11 mouse cellular contexts compared by ENCODE assay signal in the genomic region with DNA sequence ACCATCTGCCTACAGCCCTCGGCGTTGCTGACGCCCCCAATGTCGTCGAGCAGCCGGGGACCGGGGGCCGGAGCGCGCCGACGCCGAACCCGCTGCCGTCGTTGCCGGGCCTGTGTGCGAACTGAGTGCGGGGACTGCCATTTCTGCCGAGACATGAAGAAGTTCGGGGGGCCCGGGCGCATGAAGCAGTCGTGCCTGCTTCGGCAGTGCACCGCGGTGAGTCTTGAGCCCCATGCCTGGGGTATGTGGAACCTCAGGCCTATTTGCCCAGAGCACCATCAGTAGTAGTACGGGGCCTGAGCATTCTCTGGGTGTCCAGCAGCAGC. TPM values are rescaled to one million over a fixed set of nuclear protein-coding genes. Genes with fewer than 3 reads are reported as not detected.
DNase-seq lines count a peak whose midpoint lies in the region; ATAC-seq and TF ChIP-seq lines count a peak whose summit lies in the region.
"Had no signal": no experiment of that assay in that cellular context is flagged by ENCODE, and none has a peak within 500 bp of the region (broad histone marks: within the 10 kb centered on the region; RNA-seq: fewer than 3 reads in every experiment).

No protein-coding gene starts in this region.

- H3K9me3 ChIP-seq in E14TG2a.4 (ENCODE audit: low read length), result no peaks in the 10 kb centered on the region
- H3K9me3 ChIP-seq in embryonic facial prominence, embryonic 14.5 days (ENCODE audit: control insufficient read depth, low read length), result no peaks in the 10 kb centered on the region
- H3K9me3 ChIP-seq in limb, embryonic 14.5 days (ENCODE audit: control insufficient read depth, low read length), result no peaks in the 10 kb centered on the region
- H3K9me3 ChIP-seq: liver, embryonic 15.5 days had no signal

- 93% methylated on average over 27 of the region's 28 CpGs for WGBS in embryonic facial prominence, embryonic 14.5 days
- whole genome bisulfite sequencing in limb, embryonic 14.5 days, result 97% methylated on average over 28 of the region's 28 CpGs

- no peak overlapping the region for H3K27ac ChIP-seq in embryonic facial prominence, embryonic 14.5 days (replicated peaks; ENCODE audit: low read depth, low read length)
- no peak overlapping the region for H3K27ac ChIP-seq in limb, embryonic 14.5 days (replicated peaks; ENCODE audit: low read depth, low read length)
- H3K27ac ChIP-seq: liver, embryonic 15.5 days had no signal

- intact Hi-C loops in heart, postnatal 25 days (cut with DNase I), result loop anchor here (5.0 kb wide), 1 partner anchor 36 kb away; a partner anchor contains a TSS

- H3K4me3 ChIP-seq in E14TG2a.4 (replicated peaks; ENCODE audit: low read length), result peak overlapping the region; percentile 92
- peak overlapping the region; percentile 93 for H3K4me3 ChIP-seq in embryonic facial prominence, embryonic 14.5 days (ENCODE audit: low read depth, low read length)
- no peak overlapping the region for H3K4me3 ChIP-seq in limb, embryonic 14.5 days (replicated peaks; ENCODE audit: low read length)

- ATAC-seq in embryonic facial prominence, embryonic 14.5 days (ENCODE audit: low read depth), result no peak
- ATAC-seq in limb, embryonic 14.5 days (ENCODE audit: low FRiP score, low read depth), result no peak
- no peak for ATAC-seq in CD4-positive, CD25-positive, alpha-beta regulatory T cell, adult 4 months

- no peak for TF ChIP-seq POLR2A in limb, embryonic 14.5 days (IDR thresholded peaks at IDR 0.05; ENCODE audit: borderline replicate concordance, extremely low read depth, insufficient read depth, insufficient read length)

- no peaks in the 10 kb centered on the region for H3K27me3 ChIP-seq in E14TG2a.4 (ENCODE audit: insufficient read depth, low read length)
- no peaks in the 10 kb centered on the region for H3K27me3 ChIP-seq in embryonic facial prominence, embryonic 14.5 days (replicated peaks; ENCODE audit: control insufficient read depth, insufficient read depth, low read length)
- no peaks in the 10 kb centered on the region for H3K27me3 ChIP-seq in limb, embryonic 14.5 days (ENCODE audit: control insufficient read depth, insufficient read depth, low read length)
- H3K27me3 ChIP-seq: liver, embryonic 15.5 days had no signal

- TF ChIP-seq CTCF in E14TG2a.4 (conservative IDR thresholded peaks at IDR 0.05; ENCODE audit: low read length), result no peak

- peak overlapping the region; percentile 74 for H3K4me2 ChIP-seq in embryonic facial prominence, embryonic 14.5 days (ENCODE audit: low read depth, low read length)
- peak overlapping the region; percentile 55; the same call in 1 of the 2 replicates for H3K4me2 ChIP-seq in limb, embryonic 14.5 days (replicated peaks; ENCODE audit: low read depth, low read length, severe bottlenecking)
- H3K4me2 ChIP-seq: liver, embryonic 15.5 days had no signal

- peak; percentile 9 for DNase-seq in heart, postnatal 4 days
- DNase-seq in heart, postnatal 25 days (ENCODE audit: low spot score), result no peak
- no peak for DNase-seq in embryonic facial prominence, embryonic 14.5 days (ENCODE audit: low spot score)
- DNase-seq in limb, embryonic 14.5 days (ENCODE audit: low spot score), result no peak
- no peak for DNase-seq in adrenal gland, postnatal 14 days
- no peak for DNase-seq in layer of hippocampus, adult 9-11 months

- no peak overlapping the region for H3K9ac ChIP-seq in embryonic facial prominence, embryonic 14.5 days (ENCODE audit: low read depth, low read length)
- 0 out of 2 replicates have a peak overlapping the region, but pooled peaks have one; percentile 72 for H3K9ac ChIP-seq in limb, embryonic 14.5 days (ENCODE audit: low read depth, low read length, severe bottlenecking)
- H3K9ac ChIP-seq: liver, embryonic 15.5 days had no signal

- H3K4me1 ChIP-seq in E14TG2a.4 (replicated peaks; ENCODE audit: low read depth, low read length), result peaks cover 74% of the 10 kb centered on the region
- H3K4me1 ChIP-seq in embryonic facial prominence, embryonic 14.5 days (ENCODE audit: control insufficient read depth, insufficient read depth, low read length), result peaks cover 12% of the 10 kb centered on the region; the same call in 1 of the 2 replicates
- H3K4me1 ChIP-seq in limb, embryonic 14.5 days (ENCODE audit: control insufficient read depth, insufficient read depth, low read length), result peaks cover 10% of the 10 kb centered on the region; the same call in 1 of the 2 replicates

- peaks cover 51% of the 10 kb centered on the region for H3K36me3 ChIP-seq in E14TG2a.4 (ENCODE audit: insufficient read depth, low read length)
- H3K36me3 ChIP-seq in embryonic facial prominence, embryonic 14.5 days (ENCODE audit: control insufficient read depth, insufficient read depth, low read length), result peaks cover 54% of the 10 kb centered on the region
- peaks cover 53% of the 10 kb centered on the region for H3K36me3 ChIP-seq in limb, embryonic 14.5 days (ENCODE audit: control insufficient read depth, insufficient read depth, low read length)

RNA-seq across cellular contexts. Expression of a gene that starts 3.9 kb away (rescaled TPM):
- total RNA-seq in heart, postnatal 4 days (2021), result 1 to 10 TPM; 6.0 TPM
- 1 to 10 TPM; 3.0 to 4.2 TPM for total RNA-seq in heart, postnatal 25 days (2021)
- 3.0 and 3.8 TPM in 2 replicates for polyA plus RNA-seq in embryonic facial prominence, embryonic 14.5 days (2014; fragmentation: Nextera tagmentation; extraction: Ambion mirVana)
- 64.5 and 81.3 TPM in 2 replicates for polyA plus RNA-seq in limb, embryonic 14.5 days (2012; rRNA removed)
- polyA plus RNA-seq in limb, embryonic 14.5 days (2014; fragmentation: Nextera tagmentation; extraction: Ambion mirVana), result 4.4 and 6.8 TPM in 2 replicates
- under 1 TPM; 0.12 to 0.62 TPM for polyA plus RNA-seq in CD4-positive, CD25-positive, alpha-beta regulatory T cell, adult 4 months (2017; shearing (Covaris generic))
- total RNA-seq in adrenal gland, postnatal 14 days (2021), result 12.8 and 14.5 TPM in 2 replicates

RNA-seq across cellular contexts. Expression of a gene that starts 16.2 kb away (rescaled TPM):
- total RNA-seq in heart, postnatal 4 days (2021), result not detected
- total RNA-seq in heart, postnatal 25 days (2021), result not detected
- polyA plus RNA-seq in embryonic facial prominence, embryonic 14.5 days (2014; fragmentation: Nextera tagmentation; extraction: Ambion mirVana), result 0.14 and 0.35 TPM in 2 replicates
- polyA plus RNA-seq in limb, embryonic 14.5 days (2012; rRNA removed), result 0.03 TPM in 1 of 2 replicates, not detected in the other
- polyA plus RNA-seq in limb, embryonic 14.5 days (2014; fragmentation: Nextera tagmentation; extraction: Ambion mirVana), result 0.22 and 0.34 TPM in 2 replicates
- polyA plus RNA-seq in CD4-positive, CD25-positive, alpha-beta regulatory T cell, adult 4 months (2017; shearing (Covaris generic)), result not detected
- total RNA-seq in adrenal gland, postnatal 14 days (2021), result not detected in 2 replicates
- polyA plus RNA-seq: heart, postnatal 0 days; large intestine, adult 2 months had no signal

RNA-seq across cellular contexts. Expression of a gene that starts 21.4 kb away (rescaled TPM):
- total RNA-seq in heart, postnatal 4 days (2021), result 10 to 100 TPM; 14.7 to 14.8 TPM
- 10 to 100 TPM; 16.5 to 19.4 TPM for total RNA-seq in heart, postnatal 25 days (2021)
- 10.4 and 11.9 TPM in 2 replicates for polyA plus RNA-seq in embryonic facial prominence, embryonic 14.5 days (2014; fragmentation: Nextera tagmentation; extraction: Ambion mirVana)
- polyA plus RNA-seq in limb, embryonic 14.5 days (2012; rRNA removed), result 22.8 and 29.6 TPM in 2 replicates
- 10.5 and 11.6 TPM in 2 replicates for polyA plus RNA-seq in limb, embryonic 14.5 days (2014; fragmentation: Nextera tagmentation; extraction: Ambion mirVana)
- polyA plus RNA-seq in CD4-positive, CD25-positive, alpha-beta regulatory T cell, adult 4 months (2017; shearing (Covaris generic)), result 10 to 100 TPM; 12.8 to 15.4 TPM
- 28.1 and 28.3 TPM in 2 replicates for total RNA-seq in adrenal gland, postnatal 14 days (2021)

RNA-seq across cellular contexts. Expression of a gene that starts 28.3 kb away (rescaled TPM):
- 10 to 100 TPM; 30.8 to 32.0 TPM for total RNA-seq in heart, postnatal 4 days (2021)
- total RNA-seq in heart, postnatal 25 days (2021), result 10 to 100 TPM; 18.8 to 21.1 TPM
- polyA plus RNA-seq in embryonic facial prominence, embryonic 14.5 days (2014; fragmentation: Nextera tagmentation; extraction: Ambion mirVana), result 23.0 and 24.1 TPM in 2 replicates
- polyA plus RNA-seq in limb, embryonic 14.5 days (2012; rRNA removed), result 29.7 and 31.8 TPM in 2 replicates
- 27.3 and 32.0 TPM in 2 replicates for polyA plus RNA-seq in limb, embryonic 14.5 days (2014; fragmentation: Nextera tagmentation; extraction: Ambion mirVana)
- 1 to 10 TPM; 5.8 to 6.6 TPM for polyA plus RNA-seq in CD4-positive, CD25-positive, alpha-beta regulatory T cell, adult 4 months (2017; shearing (Covaris generic))
- 37.7 and 46.2 TPM in 2 replicates for total RNA-seq in adrenal gland, postnatal 14 days (2021)

RNA-seq across cellular contexts. Expression of a gene that starts 35.7 kb away (rescaled TPM):
- 1 to 10 TPM; 3.4 to 4.0 TPM for total RNA-seq in heart, postnatal 4 days (2021)
- 1 to 10 TPM; 7.1 to 9.3 TPM for total RNA-seq in heart, postnatal 25 days (2021)
- 20.9 and 23.8 TPM in 2 replicates for polyA plus RNA-seq in embryonic facial prominence, embryonic 14.5 days (2014; fragmentation: Nextera tagmentation; extraction: Ambion mirVana)
- polyA plus RNA-seq in limb, embryonic 14.5 days (2012; rRNA removed), result 53.6 and 82.9 TPM in 2 replicates
- polyA plus RNA-seq in limb, embryonic 14.5 days (2014; fragmentation: Nextera tagmentation; extraction: Ambion mirVana), result 34.9 and 41.6 TPM in 2 replicates
- polyA plus RNA-seq in CD4-positive, CD25-positive, alpha-beta regulatory T cell, adult 4 months (2017; shearing (Covaris generic)), result not detected
- total RNA-seq in adrenal gland, postnatal 14 days (2021), result 4.7 and 5.1 TPM in 2 replicates
